In genomic region chr7:128740334-128740733, GRCm38 (mm10) we compare ENCODE assay signal across 8 mouse cellular contexts. TPM values are rescaled to one million over a fixed set of nuclear protein-coding genes. Genes with fewer than 3 reads are reported as not detected.
A peak's percentile ranks its signal among the peaks of the same experiment; 100 is the strongest.
DNase-seq lines count a peak whose midpoint lies in the region; ATAC-seq and TF ChIP-seq lines count a peak whose summit lies in the region.

Gene Mcmbp, minus strand, starts transcription at chr7:128740495.

- peak within 1 kb of the TSS; percentile 97 for H3K9ac ChIP-seq in ES-E14 (ENCODE audit: insufficient read depth, low read depth, low read length, poor library complexity, severe bottlenecking)
- H3K9ac ChIP-seq in forebrain, embryonic 16.5 days (replicated peaks; ENCODE audit: low read depth, low read length): peak within 1 kb of the TSS; percentile 95
- H3K9ac ChIP-seq in lung, embryonic 14.5 days: peak within 1 kb of the TSS; percentile 96

- TF ChIP-seq POLR2A in olfactory bulb, adult 2 months (IDR thresholded peaks at IDR 0.05; ENCODE audit: insufficient read depth, low read depth, low read length): peak; percentile 61; the same call in 1 of the 2 replicates
- peak; percentile 75 for TF ChIP-seq POLR2A in thymus, adult 2 months (IDR thresholded peaks at IDR 0.05; ENCODE audit: control insufficient read depth, extremely low read depth, insufficient read depth, low read length, poor library complexity)

- peak; percentile 87 for ATAC-seq in forebrain, embryonic 16.5 days
- ATAC-seq in lung, embryonic 14.5 days (ENCODE audit: insufficient read depth): peak; percentile 83

- H3K9me3 ChIP-seq in ES-E14 (ENCODE audit: control insufficient read depth, insufficient read depth, low read depth, low read length): no peaks in the 10 kb centered on the region
- no peaks in the 10 kb centered on the region for H3K9me3 ChIP-seq in forebrain, embryonic 16.5 days (ENCODE audit: control insufficient read depth, low read length)
- no peaks in the 10 kb centered on the region for H3K9me3 ChIP-seq in lung, embryonic 14.5 days (ENCODE audit: low read depth, low read length)

- WGBS in forebrain, embryonic 16.5 days: under 1% methylated on average over 32 of the region's 35 CpGs
- WGBS in lung, embryonic 14.5 days: under 1% methylated on average over 26 of the region's 35 CpGs
- under 1% methylated on average over 34 of the region's 35 CpGs for WGBS in olfactory bulb, adult 2 months
- 0% methylated on average over 35 of the region's 35 CpGs for WGBS in thymus, adult 2 months

- H3K36me3 ChIP-seq in ES-E14 (ENCODE audit: control insufficient read depth, insufficient read depth, low read length, poor library complexity, severe bottlenecking): no peaks in the 10 kb centered on the region
- H3K36me3 ChIP-seq in forebrain, embryonic 16.5 days (ENCODE audit: control insufficient read depth, insufficient read depth): no peaks in the 10 kb centered on the region
- no peaks in the 10 kb centered on the region for H3K36me3 ChIP-seq in lung, embryonic 14.5 days (ENCODE audit: insufficient read depth)
- no peaks in the 10 kb centered on the region for H3K36me3 ChIP-seq in thymus, adult 2 months (ENCODE audit: control insufficient read depth, insufficient read depth, low read length)

- H3K27me3 ChIP-seq in forebrain, embryonic 16.5 days (replicated peaks; ENCODE audit: control insufficient read depth, insufficient read depth, low read length): peaks cover 7% of the 10 kb centered on the region; the same call in 1 of the 2 replicates
- no peaks in the 10 kb centered on the region for H3K27me3 ChIP-seq in lung, embryonic 14.5 days (ENCODE audit: insufficient read depth, low read length)
- H3K27me3 ChIP-seq in thymus, adult 2 months (ENCODE audit: control insufficient read depth, insufficient read depth, low read length): no peaks in the 10 kb centered on the region

- H3K4me2 ChIP-seq in forebrain, embryonic 16.5 days (ENCODE audit: low read length): peak within 1 kb of the TSS; percentile 91
- peak within 1 kb of the TSS; percentile 89 for H3K4me2 ChIP-seq in lung, embryonic 14.5 days

- H3K4me1 ChIP-seq in ES-E14 (ENCODE audit: control insufficient read depth in 2 of 2, insufficient read depth in 2 of 2, low read length in 2 of 2, poor library complexity in 1 of 2): peaks cover 0 to 4% of the 10 kb centered on the region in 2 experiments; a peak in 3 of 4 replicates
- H3K4me1 ChIP-seq in forebrain, embryonic 16.5 days (replicated peaks; ENCODE audit: control insufficient read depth, insufficient read depth, low read length): peaks cover 24% of the 10 kb centered on the region
- peaks cover 9% of the 10 kb centered on the region; the same call in 1 of the 2 replicates for H3K4me1 ChIP-seq in lung, embryonic 14.5 days (ENCODE audit: insufficient read depth)
- H3K4me1 ChIP-seq in olfactory bulb, adult 2 months (ENCODE audit: control insufficient read depth, insufficient read depth, low read length): no peaks in the 10 kb centered on the region
- H3K4me1 ChIP-seq in thymus, adult 2 months (replicated peaks; ENCODE audit: control insufficient read depth, insufficient read depth, low read length): peaks cover 12% of the 10 kb centered on the region

- in situ Hi-C loops in ES-E14 (cut with MboI; ENCODE audit: low sequenced_read_pairs in 2 of 2, unreplicated experiment in 2 of 2): no loop called here

- H3K27ac ChIP-seq in ES-E14 (ENCODE audit: insufficient read depth, low read depth, low read length, poor library complexity, severe bottlenecking): peak within 1 kb of the TSS; percentile 69; the same call in 1 of the 2 replicates
- peak within 1 kb of the TSS; percentile 84 for H3K27ac ChIP-seq in forebrain, embryonic 16.5 days (ENCODE audit: low read length)
- peak within 1 kb of the TSS; percentile 86 for H3K27ac ChIP-seq in layer of hippocampus, adult 2 months
- peak within 1 kb of the TSS; percentile 87 for H3K27ac ChIP-seq in lung, embryonic 14.5 days (ENCODE audit: low read depth)
- peak within 1 kb of the TSS; percentile 43 for H3K27ac ChIP-seq in olfactory bulb, adult 2 months (ENCODE audit: insufficient read depth, low read depth, low read length)
- H3K27ac ChIP-seq in thymus, adult 2 months (ENCODE audit: control insufficient read depth, insufficient read depth, low read length): peak within 1 kb of the TSS; percentile 58

- intact Hi-C loops in heart, postnatal 36 days (cut with DNase I): no loop called here

- DNase-seq in ES-E14 (ENCODE audit: low read depth, low spot score): peak; percentile 96
- peak; percentile 96 for DNase-seq in cerebellum, adult 11-12 months
- peak; percentile 96 to 97 for DNase-seq in heart, postnatal 36 days
- peak; percentile 95 to 98 for DNase-seq in layer of hippocampus, adult 2 months (ENCODE audit: low spot score in 2 of 2)
- peak; percentile 98 for DNase-seq in lung, embryonic 14.5 days
- DNase-seq in thymus, adult 2 months: peak; percentile 97

- TF ChIP-seq CTCF in layer of hippocampus, adult 2 months (conservative IDR thresholded peaks at IDR 0.05): peak; percentile 28
- no peak for TF ChIP-seq CTCF in lung, embryonic 14.5 days (IDR thresholded peaks at IDR 0.05; ENCODE audit: low read depth)
- TF ChIP-seq CTCF in olfactory bulb, adult 2 months (IDR thresholded peaks at IDR 0.05; ENCODE audit: insufficient read depth, low read depth, low read length): no peak
- peak; percentile 26; the same call in 1 of the 2 replicates for TF ChIP-seq CTCF in thymus, adult 2 months (IDR thresholded peaks at IDR 0.05; ENCODE audit: borderline replicate concordance, control insufficient read depth, extremely low read depth, insufficient read depth, low read length, poor library complexity)

- peak within 1 kb of the TSS; percentile 93 to 97 for H3K4me3 ChIP-seq in ES-E14 (ENCODE audit: insufficient read depth in 1 of 2, low read depth in 1 of 2, low read length in 2 of 2, poor library complexity in 1 of 2, severe bottlenecking in 1 of 2)
- peak within 1 kb of the TSS; percentile 92 for H3K4me3 ChIP-seq in forebrain, embryonic 16.5 days (replicated peaks; ENCODE audit: low read length)
- peak within 1 kb of the TSS; percentile 84 for H3K4me3 ChIP-seq in layer of hippocampus, adult 2 months
- H3K4me3 ChIP-seq in lung, embryonic 14.5 days (ENCODE audit: low read depth, low read length): peak within 1 kb of the TSS; percentile 98
- peak within 1 kb of the TSS; percentile 97 for H3K4me3 ChIP-seq in olfactory bulb, adult 2 months (ENCODE audit: insufficient read depth, low read depth, low read length)
- H3K4me3 ChIP-seq in thymus, adult 2 months (ENCODE audit: control insufficient read depth, insufficient read depth, low read length): peak within 1 kb of the TSS; percentile 84

TF ChIP-seq in ES-E14, 5 proteins besides CTCF, POLR2A, EP300 and RAD21:
- TF ChIP-seq HCFC1 (IDR thresholded peaks at IDR 0.05; ENCODE audit: borderline replicate concordance, insufficient read depth, low read length): peak; percentile 82
- TF ChIP-seq ZNF384 (IDR thresholded peaks at IDR 0.05; ENCODE audit: low read depth, low read length): no peak
- TF ChIP-seq MAFK (IDR thresholded peaks at IDR 0.05; ENCODE audit: insufficient read depth, low read depth, low read length): no peak

RNA-seq across cellular contexts. Expression of gene Mcmbp, which starts in this region (rescaled TPM):
- 61.3 and 67.8 TPM in 2 replicates for total RNA-seq in ES-E14 (2012; rRNA removed)
- 59.0 and 60.8 TPM in 2 replicates for polyA plus RNA-seq in forebrain, embryonic 16.5 days (2015; fragmentation: Nextera tagmentation; extraction: Ambion mirVana)
- 10 to 100 TPM; 21.5 to 26.0 TPM for total RNA-seq in heart, postnatal 36 days (2021)
- 10 to 100 TPM; 25.0 to 31.2 TPM for total RNA-seq in layer of hippocampus, adult 2 months (2021)
- polyA plus RNA-seq in lung, embryonic 14.5 days (2014; fragmentation: Nextera tagmentation; extraction: Ambion mirVana): 81.1 and 82.5 TPM in 2 replicates
- polyA plus RNA-seq in olfactory bulb, adult 2 months (2012; ENCODE audit: insufficient read depth, insufficient read length, low replicate concordance, missing spikeins): not detected in 2 replicates
- polyA plus RNA-seq in thymus, adult 2 months (2012; rRNA removed): 69.0 and 97.3 TPM in 2 replicates

Comparison
In these comparisons a context has a peak if more than half of its experiments do, and no peak if none do; other contexts are left out.
1. Peak in every context shown above with its lines: DNase-seq, ATAC-seq, H3K4me3 ChIP-seq and H3K27ac ChIP-seq.
2. CTCF ChIP-seq: peak in layer of hippocampus, adult 2 months (single experiment) and thymus, adult 2 months (single experiment); none in lung, embryonic 14.5 days (single experiment) and olfactory bulb, adult 2 months (single experiment).